Mouse (Mus musculus): Measurements from ENCODE around the gene Ltb. TPM values are rescaled to one million over a fixed set of nuclear protein-coding genes. Genes with fewer than 3 reads are reported as not detected.

The Ltb gene
- total and polyA plus RNA-seq, 3 experiments = 1.1 to 1.5 TPM; not detected in 1

- no peak overlapping the region for H3K27ac ChIP-seq (ENCODE audit: control insufficient read depth, low read depth, low read length)
- peaks cover 2 to 27% of the 10 kb centered on the region in 2 experiments for H3K36me3 ChIP-seq (ENCODE audit: control insufficient read depth in 1 of 2, insufficient read depth in 2 of 2, low read length in 2 of 2)
- no peak for DNase-seq (ENCODE audit: low read depth, low spot score)
- no peaks in the 10 kb centered on the region for H3K9me3 ChIP-seq (replicated peaks; ENCODE audit: insufficient read depth, low read length)
- TF ChIP-seq ZMIZ1 (IDR thresholded peaks at IDR 0.05; ENCODE audit: low read depth, low read length) = no peak
- TF ChIP-seq ETS1 (IDR thresholded peaks at IDR 0.05; ENCODE audit: low read depth, low read length) = no peak
- TF ChIP-seq KAT2A (conservative IDR thresholded peaks at IDR 0.05; ENCODE audit: low read depth, low read length) = no peak
- TF ChIP-seq MYC (IDR thresholded peaks at IDR 0.05; ENCODE audit: low read depth, low read length) = no peak
- no peak for TF ChIP-seq ZC3H11A (IDR thresholded peaks at IDR 0.05; ENCODE audit: low read depth, low read length)
- no peak for TF ChIP-seq EP300 (IDR thresholded peaks at IDR 0.05; ENCODE audit: low read depth in 1 of 2, low read length in 2 of 2)
- no peaks in the 10 kb centered on the region; the same call in 1 of the 2 replicates for H3K79me2 ChIP-seq (ENCODE audit: control insufficient read depth, insufficient read depth, low read length, poor library complexity)
- no peaks in the 10 kb centered on the region for H3K27me3 ChIP-seq (ENCODE audit: control insufficient read depth in 1 of 2, insufficient read depth in 2 of 2, low read length in 2 of 2)
- no peak overlapping the region for H3K9ac ChIP-seq (ENCODE audit: control insufficient read depth, low read depth, low read length, poor library complexity, severe bottlenecking)
- H3K4me3 ChIP-seq (ENCODE audit: control insufficient read depth in 1 of 2, insufficient read depth in 1 of 2, low read depth in 2 of 2, low read length in 2 of 2) = no peak overlapping the region
- peaks cover 6 to 30% of the 10 kb centered on the region in 2 experiments for H3K4me1 ChIP-seq (ENCODE audit: control insufficient read depth in 1 of 2, insufficient read depth in 2 of 2, low read length in 2 of 2)
These were observed 28.1 kb downstream of the Ltb start for GRCm38 (mm10) chr17:35222299-35222698.

GRCm38 (mm10) chr17:35224641-35225040 lies 30.4 kb downstream of the Ltb start:
- TF ChIP-seq RCOR1 (IDR thresholded peaks at IDR 0.05; ENCODE audit: low read depth, low read length) (no peak), CTCF (IDR thresholded peaks at IDR 0.05 in 2 of 3, conservative IDR thresholded peaks at IDR 0.05 in 1 of 3; ENCODE audit: control insufficient read depth in 1 of 3, insufficient read depth in 1 of 3, low read depth in 2 of 3, low read length in 3 of 3, poor library complexity in 1 of 3, severe bottlenecking in 1 of 3) (peak in 1 of 3 experiments; percentile 46; a peak in 3 of 6 replicates), BHLHE40 (IDR thresholded peaks at IDR 0.05; ENCODE audit: borderline replicate concordance, low read depth, low read length) (no peak), MAZ (IDR thresholded peaks at IDR 0.05; ENCODE audit: low read depth, low read length) (no peak), RAD21 (IDR thresholded peaks at IDR 0.05; ENCODE audit: low read depth, low read length) (peak; percentile 42), ZC3H11A (IDR thresholded peaks at IDR 0.05; ENCODE audit: low read depth, low read length) (peak; percentile 37), SMC3 (IDR thresholded peaks at IDR 0.05; ENCODE audit: low read depth, low read length) (peak; percentile 62)
- Histone ChIP-seq H3K4me1 (ENCODE audit: control insufficient read depth in 1 of 2, insufficient read depth in 2 of 2, low read length in 2 of 2) (peaks cover 2 to 9% of the 10 kb centered on the region in 2 experiments), H3K27ac (ENCODE audit: control insufficient read depth, low read depth, low read length) (no peak overlapping the region)

GRCm38 (mm10) chr17:35225456-35225855 lies 31.2 kb downstream of the Ltb start:
- peaks cover under 1 to 9% of the 10 kb centered on the region in 2 experiments; a peak in 3 of 4 replicates for H3K36me3 ChIP-seq (ENCODE audit: control insufficient read depth in 1 of 2, insufficient read depth in 2 of 2, low read length in 2 of 2)
- no peak for TF ChIP-seq RAD21 (IDR thresholded peaks at IDR 0.05; ENCODE audit: low read depth, low read length)
- no peak for TF ChIP-seq USF1 (IDR thresholded peaks at IDR 0.05; ENCODE audit: low read depth, low read length)
- TF ChIP-seq CTCF (IDR thresholded peaks at IDR 0.05 in 2 of 3, conservative IDR thresholded peaks at IDR 0.05 in 1 of 3; ENCODE audit: control insufficient read depth in 1 of 3, insufficient read depth in 1 of 3, low read depth in 2 of 3, low read length in 3 of 3, poor library complexity in 1 of 3, severe bottlenecking in 1 of 3) = no peak
- TF ChIP-seq USF2 (IDR thresholded peaks at IDR 0.05; ENCODE audit: borderline replicate concordance in 1 of 2, insufficient read depth in 1 of 2, low read depth in 1 of 2, low read length in 2 of 2) = no peak
- H3K4me3 ChIP-seq (ENCODE audit: control insufficient read depth in 1 of 2, insufficient read depth in 1 of 2, low read depth in 2 of 2, low read length in 2 of 2) = no peak overlapping the region
- H3K27ac ChIP-seq (ENCODE audit: control insufficient read depth, low read depth, low read length) = no peak overlapping the region
- no peaks in the 10 kb centered on the region for H3K27me3 ChIP-seq (ENCODE audit: control insufficient read depth in 1 of 2, insufficient read depth in 2 of 2, low read length in 2 of 2)
- peaks cover 1% of the 10 kb centered on the region; the same call in 1 of the 2 replicates for H3K79me2 ChIP-seq (ENCODE audit: control insufficient read depth, insufficient read depth, low read length, poor library complexity)
- no peak for DNase-seq (ENCODE audit: low read depth, low spot score)
- H3K4me1 ChIP-seq (ENCODE audit: control insufficient read depth in 1 of 2, insufficient read depth in 2 of 2, low read length in 2 of 2) = peaks cover 0 to 1% of the 10 kb centered on the region in 2 experiments; a peak in 2 of 4 replicates
- H3K9me3 ChIP-seq (replicated peaks; ENCODE audit: insufficient read depth, low read length) = no peaks in the 10 kb centered on the region
- no peak overlapping the region for H3K9ac ChIP-seq (ENCODE audit: control insufficient read depth, low read depth, low read length, poor library complexity, severe bottlenecking)

More at GRCm38 (mm10) chr17:35224641-35225040, 30.4 kb downstream of the Ltb start:
- no peaks in the 10 kb centered on the region for H3K9me3 ChIP-seq (replicated peaks; ENCODE audit: insufficient read depth, low read length)
- no peak overlapping the region for H3K9ac ChIP-seq (ENCODE audit: control insufficient read depth, low read depth, low read length, poor library complexity, severe bottlenecking)
- H3K27me3 ChIP-seq (ENCODE audit: control insufficient read depth in 1 of 2, insufficient read depth in 2 of 2, low read length in 2 of 2) = no peaks in the 10 kb centered on the region
- peaks cover 7 to 9% of the 10 kb centered on the region in 2 experiments for H3K36me3 ChIP-seq (ENCODE audit: control insufficient read depth in 1 of 2, insufficient read depth in 2 of 2, low read length in 2 of 2)
- no peak for DNase-seq (ENCODE audit: low read depth, low spot score)
- no peak overlapping the region for H3K4me3 ChIP-seq (ENCODE audit: control insufficient read depth in 1 of 2, insufficient read depth in 1 of 2, low read depth in 2 of 2, low read length in 2 of 2)
- peaks cover 1% of the 10 kb centered on the region; the same call in 1 of the 2 replicates for H3K79me2 ChIP-seq (ENCODE audit: control insufficient read depth, insufficient read depth, low read length, poor library complexity)
